Mouse (Mus musculus) MEL (cell line): ENCODE data around the gene Btaf1.
"Not testable (repeated sequence)": the region's sequence is repeated elsewhere in the genome, so short reads cannot be mapped to it uniquely, and the experiment has no call there.

Experiments
- EP300 ChIP-seq, 2 experiments: IDR thresholded peaks; 2 replicates each; pipeline ENCODE4 v1.6.1; 2011; ENCODE audit warnings: improper control_type of control experiment in 2 of 2, low read length in 2 of 2, low read depth in 1 of 2, mild to moderate bottlenecking in 1 of 2
- GATA1 ChIP-seq: IDR thresholded peaks from 2 replicates; pipeline ENCODE4 v1.6.1; 2011; ENCODE audit warnings: low read depth, low read length, improper control_type of control experiment

- peak in 1 of 2 experiments; percentile 55; a peak in 3 of 4 replicates for TF ChIP-seq EP300 (IDR thresholded peaks at IDR 0.05; ENCODE audit: low read depth in 1 of 2, low read length in 2 of 2)
- TF ChIP-seq GATA1: not testable (repeated sequence)
These were observed 36.8 kb downstream of the Btaf1 start for GRCm38 (mm10) chr19:36962544-36963260.
